Mouse (Mus musculus): Measurements from ENCODE around the gene Nkg7.

DNA sequence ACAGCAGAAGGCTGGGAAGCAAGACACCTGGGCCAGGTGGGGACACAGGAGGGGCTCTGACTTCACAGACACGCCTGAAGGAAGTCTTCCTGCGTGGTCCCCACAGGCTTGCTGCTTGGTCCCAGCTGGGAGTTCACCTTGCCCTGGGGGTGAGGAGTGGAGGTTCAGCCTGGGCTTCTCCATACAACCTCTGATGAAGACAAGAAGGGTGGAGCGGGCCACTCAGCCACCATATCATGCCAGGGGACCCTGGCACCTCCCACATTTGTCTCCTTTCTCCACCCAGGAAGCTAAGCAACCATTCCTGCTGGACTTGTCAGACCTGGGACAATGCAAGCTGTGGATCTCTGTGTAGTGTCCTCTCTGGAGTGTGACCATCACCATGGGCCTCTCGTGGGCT lies 26.0 kb downstream of the Nkg7 start, which contains the start of gene Vsig10l:
- TF ChIP-seq CTCF (IDR thresholded peaks at IDR 0.05; ENCODE audit: low read depth) (no peak), EP300 (IDR thresholded peaks at IDR 0.05; ENCODE audit: low read depth) (no peak)
